Mouse (Mus musculus) fat pad, adult 2 months (tissue): ENCODE data around the gene Jag1.
A peak's percentile ranks its signal among the peaks of the same experiment; 100 is the strongest.

Experiments used
- DNase-seq: peaks from one replicate; pipeline ENCODE4 v3.0.0-alpha.2; 2011; ENCODE audit warnings: low read depth, low spot score; ENCODE audit errors: extremely low read depth

Jag1 gene

GRCm38 (mm10) chr2:137101074-137101473 is 15.4 kb downstream of the Jag1 start:
- no peak for DNase-seq

GRCm38 (mm10) chr2:137099211-137099734 is 17.2 kb downstream of the Jag1 start:
- no peak for DNase-seq

DNA sequence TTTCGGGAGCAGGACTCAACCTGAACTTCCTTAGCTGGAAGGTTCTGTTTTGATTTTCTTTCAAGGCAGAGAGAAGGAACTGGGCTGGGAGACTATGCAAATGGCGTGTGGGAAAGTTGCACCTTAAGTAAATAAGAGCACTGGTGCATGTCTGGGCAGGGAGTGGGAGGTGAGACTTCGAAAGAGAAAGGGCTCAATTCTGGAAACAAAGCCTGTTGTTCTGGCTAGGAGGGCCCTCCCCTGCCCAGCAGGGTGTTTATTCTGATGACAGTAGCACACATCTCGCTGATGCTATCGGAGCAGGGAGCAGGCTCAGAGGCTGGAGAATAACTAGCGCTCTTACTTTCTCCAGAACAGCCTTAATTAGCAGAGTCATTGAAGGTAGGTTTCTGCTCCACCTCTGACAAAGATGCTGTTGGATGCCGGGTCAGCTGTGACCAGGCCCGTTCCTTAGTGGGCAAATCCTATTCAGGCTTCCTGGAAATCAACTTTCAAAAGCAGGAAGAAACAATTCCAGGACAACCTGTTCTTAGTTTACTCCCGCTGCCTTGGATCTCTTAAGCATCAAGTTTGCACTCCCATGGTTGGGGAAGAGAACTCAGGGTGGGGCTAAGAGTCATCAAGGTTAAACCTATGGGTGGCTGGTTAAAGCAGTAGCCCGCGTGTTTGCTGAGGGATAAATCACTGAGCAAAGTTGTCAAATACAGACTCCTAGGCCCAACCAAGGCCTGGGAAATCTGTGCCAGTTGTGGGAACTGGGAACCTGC is 18.0 kb downstream of the Jag1 start:
- DNase-seq = peak; percentile 88

DNA sequence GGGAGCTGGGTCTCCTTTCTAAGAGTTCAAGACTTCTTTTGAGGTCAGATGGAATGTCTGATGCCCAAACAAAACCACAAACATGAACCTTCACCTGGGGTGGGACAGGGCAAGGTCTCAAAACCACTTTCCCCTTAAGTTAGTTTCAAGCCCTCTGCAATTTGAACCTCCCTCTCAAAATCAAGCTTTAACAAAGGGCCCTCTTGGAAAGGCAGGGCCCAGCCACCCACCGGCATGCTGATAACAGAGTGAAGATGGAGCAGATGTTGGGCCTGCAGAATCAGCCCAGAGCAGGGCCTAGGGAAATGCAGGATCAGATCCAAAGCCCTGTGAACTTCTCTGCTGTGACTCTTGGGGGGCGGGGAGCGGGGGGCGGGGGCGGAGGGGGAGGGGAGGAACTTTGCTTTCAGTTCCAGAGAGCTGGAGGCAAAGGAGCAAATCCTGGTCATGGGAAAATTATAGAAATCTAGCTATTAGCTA is 19.4 kb downstream of the Jag1 start:
- DNase-seq = no peak

- no peak for DNase-seq
Measured at GRCm38 (mm10) chr2:137094301-137094700, 22.1 kb downstream of the Jag1 start.

GRCm38 (mm10) chr2:137093298-137093630 is 23.2 kb downstream of the Jag1 start:
- DNase-seq = no peak

GRCm38 (mm10) chr2:137092523-137093297 is 23.7 kb downstream of the Jag1 start:
- no peak for DNase-seq

- no peak for DNase-seq
Measured at GRCm38 (mm10) chr2:137091766-137092522, 24.5 kb downstream of the Jag1 start.

GRCm38 (mm10) chr2:137087705-137088104 is 28.7 kb downstream of the Jag1 start:
- no peak for DNase-seq

- no peak for DNase-seq
Measured at GRCm38 (mm10) chr2:137086621-137087395, 29.6 kb downstream of the Jag1 start.

DNA sequence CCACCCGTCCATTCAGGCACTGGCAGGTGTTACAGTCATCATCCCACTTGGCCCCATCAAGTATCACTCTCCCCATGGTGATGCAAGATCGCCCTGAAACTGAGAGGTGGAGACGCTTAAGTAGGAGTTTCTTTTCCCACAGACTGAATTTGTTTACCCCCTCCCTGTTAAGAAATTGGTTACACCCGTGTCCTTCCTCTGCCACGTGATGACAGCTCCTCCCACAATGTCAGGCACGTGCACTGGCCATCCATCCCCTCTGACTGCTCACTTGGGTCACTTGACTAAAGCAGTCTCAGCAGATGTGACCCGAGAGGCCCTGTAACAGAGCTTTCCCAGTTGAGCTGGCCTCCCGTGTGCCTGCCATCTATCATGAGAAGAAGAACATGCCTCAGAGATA is 31.2 kb downstream of the Jag1 start:
- no peak for DNase-seq

GRCm38 (mm10) chr2:137082896-137083620 is 33.4 kb downstream of the Jag1 start:
- no peak for DNase-seq

- DNase-seq = no peak
Measured at GRCm38 (mm10) chr2:137081001-137081400, 35.4 kb downstream of the Jag1 start.

DNA sequence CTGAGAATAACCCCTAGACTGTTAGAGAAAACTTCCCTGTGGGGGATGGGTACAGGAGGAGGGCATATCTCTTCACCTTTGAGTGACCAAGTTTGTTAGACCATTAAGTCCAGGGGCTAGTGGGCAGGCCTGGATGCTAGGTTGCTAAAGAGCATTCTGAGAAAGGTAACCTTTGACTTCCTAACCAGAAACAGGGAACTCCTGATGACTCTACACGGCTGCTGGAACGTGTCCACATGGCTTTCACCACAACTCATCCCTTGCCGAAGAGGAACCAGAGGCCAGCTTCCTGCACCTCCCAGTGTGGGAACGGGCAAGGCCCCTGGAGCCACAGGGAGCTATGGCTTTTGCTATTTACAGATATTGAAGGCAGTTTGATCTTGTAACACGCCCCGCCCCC is 36.0 kb downstream of the Jag1 start:
- DNase-seq = no peak

- DNase-seq = no peak
Measured at GRCm38 (mm10) chr2:137079721-137080320, 36.6 kb downstream of the Jag1 start.

DNA sequence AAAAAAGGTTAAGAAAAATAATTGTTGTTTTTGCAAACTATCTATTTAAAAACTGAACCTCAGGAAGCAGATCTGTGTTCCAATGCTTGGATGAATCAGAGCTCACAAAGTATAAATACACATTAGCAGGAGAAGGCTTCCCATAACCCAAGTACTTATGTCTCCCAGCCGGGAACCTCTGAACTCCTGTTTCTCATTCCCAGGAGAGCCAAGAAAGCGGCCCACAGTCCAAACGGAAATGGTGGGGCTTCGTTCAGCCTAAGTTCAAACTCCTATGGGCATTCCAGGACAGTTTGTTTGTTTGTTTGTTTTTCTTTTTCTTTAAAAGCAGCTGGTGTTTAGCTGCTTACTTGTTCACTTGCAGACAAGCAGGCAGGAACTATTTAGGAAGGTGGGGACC is 37.7 kb downstream of the Jag1 start:
- no peak for DNase-seq

DNA sequence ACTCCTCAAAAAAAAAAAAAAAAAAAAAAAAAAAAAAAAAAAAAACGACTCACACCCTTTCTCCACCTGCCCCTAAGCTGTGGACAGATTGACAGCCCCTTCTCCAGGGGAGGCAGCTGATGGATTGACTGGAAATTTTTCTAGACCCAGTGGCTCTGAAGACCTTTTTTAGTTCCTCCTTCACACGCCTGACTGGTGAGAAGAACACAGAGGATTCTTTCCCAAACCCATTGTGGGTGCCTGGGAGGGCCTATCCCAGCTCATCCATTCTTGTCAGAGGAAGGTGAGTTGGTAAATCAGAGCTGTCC is 42.2 kb downstream of the Jag1 start:
- DNase-seq = no peak

- no peak for DNase-seq
Measured at GRCm38 (mm10) chr2:137073473-137074312, 42.8 kb downstream of the Jag1 start.
